Mouse (Mus musculus): ENCODE results near the gene Ccdc51.
"Not testable (repeated sequence)": the region's sequence is repeated elsewhere in the genome, so short reads cannot be mapped to it uniquely, and the experiment has no call there.

Gene Ccdc51

DNA sequence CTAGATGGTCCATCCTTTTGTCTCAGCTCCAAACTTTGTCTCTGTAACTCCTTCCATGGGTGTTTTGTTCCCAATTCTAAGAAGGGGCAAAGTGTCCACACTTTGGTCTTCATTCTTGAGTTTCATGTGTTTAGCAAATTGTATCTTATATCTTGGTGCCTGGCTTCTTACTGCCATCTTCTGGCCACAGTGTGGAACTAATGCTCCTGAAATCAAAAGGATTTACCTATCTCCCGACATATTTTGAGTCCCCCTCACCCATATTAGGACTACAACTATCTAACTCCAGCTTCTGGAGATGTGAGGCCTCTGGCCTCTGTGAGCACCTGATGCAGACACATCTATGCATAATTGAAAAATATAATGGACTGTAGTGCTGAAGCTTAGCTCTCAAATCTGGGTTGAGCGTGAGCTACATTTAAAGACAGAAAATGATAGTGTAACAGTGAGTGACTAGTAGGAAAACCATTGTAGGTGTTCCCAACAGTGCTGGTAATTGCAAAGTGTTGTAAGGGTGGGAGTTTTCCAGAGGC, 40.3 kb downstream of the Ccdc51 start:
- no peak for DNase-seq (ENCODE audit: low spot score in 2 of 2)

DNA sequence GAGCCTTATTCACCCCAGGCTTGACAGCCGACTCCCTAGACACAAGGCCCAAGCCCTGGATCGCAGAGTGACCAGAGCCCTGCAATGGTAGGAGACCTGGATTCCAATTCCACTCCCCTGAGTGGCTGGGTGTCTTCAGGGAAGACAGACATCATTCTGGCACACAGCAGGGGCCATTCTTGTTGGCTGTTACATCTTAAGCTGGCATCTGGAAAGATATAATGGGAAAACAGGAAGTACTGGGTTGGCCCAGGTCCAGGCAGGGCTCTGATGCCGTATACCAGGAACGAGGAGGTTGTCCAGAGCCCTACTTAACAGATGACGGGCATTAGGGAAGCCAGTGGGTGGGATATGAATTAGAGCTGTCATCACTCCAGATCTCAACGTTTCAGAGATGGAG, 41.0 kb downstream of the Ccdc51 start:
- DNase-seq (ENCODE audit: low spot score in 2 of 2): no peak

DNA sequence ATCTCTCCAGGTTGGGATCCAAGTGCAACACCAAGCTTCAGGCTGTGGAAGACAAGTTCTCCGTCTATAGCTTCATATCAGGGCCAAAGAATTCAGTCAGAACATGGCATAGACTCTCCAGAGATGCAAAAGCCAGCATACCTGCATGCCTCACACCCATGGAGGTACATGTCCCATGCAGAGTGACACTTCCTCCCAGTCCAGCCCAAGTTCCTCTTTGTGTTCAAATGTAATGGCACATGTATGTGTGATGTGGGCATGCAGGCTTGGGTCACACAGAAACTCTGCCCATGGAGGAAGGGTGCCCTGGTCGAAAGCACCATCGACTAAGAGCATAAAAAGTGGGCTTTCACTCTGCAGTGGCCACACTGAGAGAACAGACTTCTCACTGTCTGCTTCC, 41.9 kb downstream of the Ccdc51 start:
- DNase-seq (ENCODE audit: low spot score in 2 of 2): no peak

DNA sequence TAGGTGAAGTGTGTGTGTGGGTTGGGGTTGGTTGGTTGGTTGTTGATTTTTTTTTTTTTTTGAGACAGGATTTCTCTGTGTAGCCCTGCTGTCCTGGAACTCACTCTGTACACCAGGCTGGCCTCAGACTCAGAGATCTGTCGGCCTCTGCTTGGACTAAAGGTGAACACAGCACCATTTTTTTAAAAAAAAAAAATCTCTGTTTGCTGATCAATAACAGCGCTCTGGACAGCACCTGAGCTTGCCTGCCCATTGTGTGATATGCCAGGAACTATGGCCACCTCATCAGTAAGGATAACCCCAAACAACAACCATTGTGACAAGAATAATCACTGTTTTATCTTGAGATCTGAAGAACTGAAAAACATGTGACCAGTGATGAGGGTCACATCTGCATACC, 42.8 kb downstream of the Ccdc51 start:
- DNase-seq (ENCODE audit: low spot score in 2 of 2): no peak

DNA sequence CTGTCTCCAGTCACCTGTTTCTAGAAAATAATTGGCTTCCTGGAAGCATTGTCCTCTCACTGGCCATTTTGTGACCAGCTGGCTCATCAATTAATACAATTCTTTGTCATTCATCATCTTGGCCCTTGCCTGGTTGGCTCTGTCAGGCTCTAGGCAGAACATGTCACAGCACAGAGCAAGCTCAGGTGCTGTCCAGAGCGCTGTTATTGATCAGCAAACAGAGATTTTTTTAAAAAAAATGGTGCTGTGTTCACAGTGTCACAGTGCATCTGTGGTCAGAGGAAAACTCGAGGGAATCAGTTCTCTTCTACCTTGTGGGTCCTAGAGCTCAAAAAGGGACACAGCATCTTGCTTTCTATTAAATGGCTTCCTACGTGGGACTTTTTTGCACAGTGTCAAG, 43.2 kb downstream of the Ccdc51 start:
- no peak for DNase-seq (ENCODE audit: low spot score in 2 of 2)

DNA sequence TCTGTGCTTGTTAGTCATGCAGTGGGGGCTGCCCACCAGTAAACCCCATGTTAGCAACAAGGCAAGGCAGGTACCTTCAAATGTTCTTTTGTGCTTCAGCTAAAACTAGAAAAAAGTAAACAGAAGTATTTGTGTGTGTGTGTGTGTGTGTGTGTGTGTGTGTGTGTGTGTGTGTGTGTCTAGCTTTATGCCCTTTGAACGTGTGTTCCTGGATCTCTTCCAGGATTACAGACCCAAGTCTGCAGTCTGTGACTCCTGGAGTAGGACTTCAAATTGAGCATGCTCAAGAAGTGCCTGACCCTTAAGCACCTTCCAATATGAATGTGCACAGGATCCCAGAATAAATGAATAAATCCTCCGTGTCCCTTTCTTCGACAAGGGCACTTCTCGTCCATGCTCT, 44.8 kb downstream of the Ccdc51 start:
- no peak for DNase-seq (ENCODE audit: low spot score in 2 of 2)

DNA sequence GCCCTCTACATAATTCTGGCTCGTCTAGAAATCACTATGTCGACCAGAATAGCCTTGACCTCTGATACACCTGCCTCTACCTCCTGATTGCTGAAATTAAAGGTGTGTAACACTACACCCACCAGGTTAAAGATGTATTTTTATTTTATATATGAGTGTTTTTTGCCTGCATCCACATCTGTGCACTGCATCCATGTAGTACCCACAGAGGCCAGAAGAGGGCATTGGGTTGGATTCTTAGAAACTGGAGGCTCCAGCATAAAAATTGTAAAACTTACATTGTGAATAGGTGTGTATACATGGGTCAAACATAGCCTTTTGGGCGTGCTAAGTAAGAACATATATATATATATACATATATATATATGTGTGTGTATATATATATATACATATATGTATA, 45.9 kb downstream of the Ccdc51 start:
- no peak for DNase-seq (ENCODE audit: low spot score in 2 of 2)

DNA sequence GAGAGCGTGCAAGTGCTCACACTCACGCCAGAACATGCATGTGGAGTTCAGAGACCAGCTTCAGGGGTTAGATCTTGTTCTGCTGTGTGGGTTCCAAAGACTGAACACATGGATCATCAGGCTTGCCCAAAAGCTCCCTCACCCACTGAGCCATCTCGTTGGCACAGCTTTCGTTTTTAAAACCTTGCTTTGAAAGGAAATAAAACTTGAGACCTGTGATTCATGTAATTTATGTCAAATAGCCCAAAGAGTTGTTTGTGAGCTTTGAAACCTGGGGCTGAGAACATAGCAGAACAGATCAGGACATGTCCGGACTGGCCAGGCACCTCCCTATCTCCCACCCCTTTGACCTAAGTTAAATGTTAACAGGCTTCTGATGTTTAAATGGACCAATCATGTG, 47.8 kb downstream of the Ccdc51 start:
- DNase-seq (ENCODE audit: low spot score in 2 of 2): no peak

DNA sequence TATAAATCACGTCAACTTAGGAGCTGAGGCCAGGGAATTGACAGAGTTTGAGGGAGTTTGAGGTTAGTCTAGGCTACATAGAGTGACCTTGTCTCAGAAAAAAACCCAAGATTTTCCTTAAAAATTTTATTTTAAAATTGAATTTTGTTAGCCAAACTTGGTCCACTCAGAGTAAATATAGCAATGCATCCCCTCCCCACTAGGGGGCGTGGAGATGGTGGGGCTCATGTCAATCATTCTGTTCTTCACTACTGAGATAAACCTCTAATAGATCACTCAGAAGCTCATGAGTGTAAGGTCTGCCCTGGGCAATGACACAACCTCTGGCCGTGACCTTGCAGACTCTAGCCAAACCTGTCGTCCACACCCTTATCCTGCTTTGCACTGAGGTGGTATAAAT, 58.1 kb downstream of the Ccdc51 start:
- DNase-seq (ENCODE audit: low spot score in 2 of 2): not testable (repeated sequence)

Measured in urinary bladder, adult 18-20 months (tissue).